Mouse (Mus musculus) megakaryocyte, embryonic 14.5 days (primary cell): Measurements from ENCODE around the gene Olfr50. TPM values are rescaled to one million over a fixed set of nuclear protein-coding genes. Genes with fewer than 3 reads are reported as not detected.

ENCODE experiments used
- H3K27me3 ChIP-seq: replicated peaks from 2 replicates; pipeline ENCODE3; 2012; ENCODE audit warnings: inconsistent platforms
- H3K36me3 ChIP-seq: replicated peaks from 2 replicates; pipeline ENCODE3; 2012; ENCODE audit warnings: low read length, inconsistent platforms, mixed read lengths
- H3K4me1 ChIP-seq: 2 replicates; pipeline ENCODE4 v1.6.1; 2012; ENCODE audit warnings: inconsistent platforms
- H3K4me3 ChIP-seq: replicated peaks from 2 replicates; pipeline ENCODE3; 2012; ENCODE audit warnings: moderate library complexity, mild to moderate bottlenecking, inconsistent platforms
- H3K9me3 ChIP-seq: 2 replicates; pipeline ENCODE4 v1.6.1; 2012; ENCODE audit warnings: inconsistent platforms
- FLI1 ChIP-seq: IDR thresholded peaks from 2 replicates; pipeline ENCODE4 v1.6.1; 2012; ENCODE audit warnings: low read length, inconsistent platforms, mixed read lengths
- GATA1 ChIP-seq: IDR thresholded peaks from 3 replicates; pipeline ENCODE4 v1.6.1; 2012; ENCODE audit warnings: mixed read lengths, low read length, inconsistent platforms, borderline replicate concordance
- polyA plus RNA-seq: library from polyadenylated mRNA; stranded (reverse); fragments of >175 nt; gene quantifications from 2 replicates; pipeline ENCODE4 v1.2.3, GENCODE M21; 2012; ENCODE audit warnings: low replicate concordance; ENCODE audit not compliant: insufficient read depth

Olfr50 gene
- polyA plus RNA-seq = not detected in 2 replicates

- TF ChIP-seq FLI1 (no peak), GATA1 (no peak)
- no peaks in the 10 kb centered on the region for H3K27me3 ChIP-seq
- H3K4me1 ChIP-seq = no peaks in the 10 kb centered on the region
- H3K9me3 ChIP-seq = peaks cover 6% of the 10 kb centered on the region; the same call in 1 of the 2 replicates
- no peaks in the 10 kb centered on the region for H3K36me3 ChIP-seq
- no peak within 1 kb of the TSS for H3K4me3 ChIP-seq
Measured at GRCm38 (mm10) chr2:36790238-36790637, at the start of gene Olfr50. Gene Olfr50 (plus strand): TSS chr2:36790538.

GRCm38 (mm10) chr2:36783976-36784375, 6.4 kb upstream of the Olfr50 start, which contains the start of gene Olfr348:
Gene Olfr348 (plus strand): TSS chr2:36784276.
- Histone ChIP-seq H3K4me1 (no peaks in the 10 kb centered on the region), H3K36me3 (no peaks in the 10 kb centered on the region), H3K27me3 (no peaks in the 10 kb centered on the region), H3K4me3 (no peak within 1 kb of the TSS), H3K9me3 (0 out of 2 replicates have a peak, but pooled peaks cover 2% of the 10 kb centered on the region)
- TF ChIP-seq GATA1 = no peak
- TF ChIP-seq FLI1 = no peak

GRCm38 (mm10) chr2:36816932-36817331, 26.6 kb downstream of the Olfr50 start, which contains the start of gene Olfr3:
Gene Olfr3 (minus strand): TSS chr2:36817032.
- Histone ChIP-seq H3K9me3 (peaks cover 18% of the 10 kb centered on the region), H3K4me1 (no peaks in the 10 kb centered on the region), H3K4me3 (no peak within 1 kb of the TSS), H3K27me3 (no peaks in the 10 kb centered on the region), H3K36me3 (no peaks in the 10 kb centered on the region)
- TF ChIP-seq FLI1 (no peak), GATA1 (no peak)

GRCm38 (mm10) chr2:36846010-36846409, 55.7 kb downstream of the Olfr50 start, which contains the start of gene Olfr350:
Gene Olfr350 (plus strand): TSS chr2:36846310.
- H3K4me3 ChIP-seq = no peak within 1 kb of the TSS
- no peaks in the 10 kb centered on the region for H3K4me1 ChIP-seq
- H3K27me3 ChIP-seq = no peaks in the 10 kb centered on the region
- TF ChIP-seq GATA1 (no peak), FLI1 (no peak)
- H3K9me3 ChIP-seq = peaks cover 3% of the 10 kb centered on the region; the same call in 1 of the 2 replicates
- no peaks in the 10 kb centered on the region for H3K36me3 ChIP-seq

Other genes with a start within 250 kb of the Olfr50 start
- not detected in 2 replicates for gene Olfr344, start 223.9 kb upstream of the Olfr50 start, polyA plus RNA-seq
- gene Olfr345, start 150.5 kb upstream of the Olfr50 start, polyA plus RNA-seq = not detected in 2 replicates
- gene Olfr346, start 104.8 kb upstream of the Olfr50 start, polyA plus RNA-seq = not detected in 2 replicates
- not detected in 2 replicates for gene Olfr347, start 58.6 kb upstream of the Olfr50 start, polyA plus RNA-seq
- gene Olfr348, start 6.3 kb upstream of the Olfr50 start, polyA plus RNA-seq = not detected in 2 replicates
- gene Olfr3, start 26.5 kb downstream of the Olfr50 start, polyA plus RNA-seq = not detected in 2 replicates
- gene Olfr350, start 55.8 kb downstream of the Olfr50 start, polyA plus RNA-seq = not detected in 2 replicates
- gene Olfr351, start 72.1 kb downstream of the Olfr50 start, polyA plus RNA-seq = not detected in 2 replicates
- not detected in 2 replicates for gene Olfr352, start 77.9 kb downstream of the Olfr50 start, polyA plus RNA-seq
- not detected in 2 replicates for gene Olfr353, start 102.4 kb downstream of the Olfr50 start, polyA plus RNA-seq
- gene Olfr354, start 115.1 kb downstream of the Olfr50 start, polyA plus RNA-seq = not detected in 2 replicates
- not detected in 2 replicates for gene Olfr355, start 138.4 kb downstream of the Olfr50 start, polyA plus RNA-seq
- not detected in 2 replicates for gene Olfr356, start 146.6 kb downstream of the Olfr50 start, polyA plus RNA-seq
- not detected in 2 replicates for gene Olfr357, start 203.3 kb downstream of the Olfr50 start, polyA plus RNA-seq
- not detected in 2 replicates for gene Olfr358, start 218.8 kb downstream of the Olfr50 start, polyA plus RNA-seq